Mouse (Mus musculus) spleen, postnatal 10 days (tissue): ENCODE data around the gene Arhgef10l.

Source experiments
- DNase-seq, 2 experiments: peaks; one replicate each; pipeline ENCODE4 v3.0.0; 2021 to 2022; ENCODE audit warnings: low spot score in 2 of 2

Arhgef10l gene

GRCm38 (mm10) chr4:140661406-140662022, 4.3 kb downstream of the Arhgef10l start:
- DNase-seq: no peak

DNA sequence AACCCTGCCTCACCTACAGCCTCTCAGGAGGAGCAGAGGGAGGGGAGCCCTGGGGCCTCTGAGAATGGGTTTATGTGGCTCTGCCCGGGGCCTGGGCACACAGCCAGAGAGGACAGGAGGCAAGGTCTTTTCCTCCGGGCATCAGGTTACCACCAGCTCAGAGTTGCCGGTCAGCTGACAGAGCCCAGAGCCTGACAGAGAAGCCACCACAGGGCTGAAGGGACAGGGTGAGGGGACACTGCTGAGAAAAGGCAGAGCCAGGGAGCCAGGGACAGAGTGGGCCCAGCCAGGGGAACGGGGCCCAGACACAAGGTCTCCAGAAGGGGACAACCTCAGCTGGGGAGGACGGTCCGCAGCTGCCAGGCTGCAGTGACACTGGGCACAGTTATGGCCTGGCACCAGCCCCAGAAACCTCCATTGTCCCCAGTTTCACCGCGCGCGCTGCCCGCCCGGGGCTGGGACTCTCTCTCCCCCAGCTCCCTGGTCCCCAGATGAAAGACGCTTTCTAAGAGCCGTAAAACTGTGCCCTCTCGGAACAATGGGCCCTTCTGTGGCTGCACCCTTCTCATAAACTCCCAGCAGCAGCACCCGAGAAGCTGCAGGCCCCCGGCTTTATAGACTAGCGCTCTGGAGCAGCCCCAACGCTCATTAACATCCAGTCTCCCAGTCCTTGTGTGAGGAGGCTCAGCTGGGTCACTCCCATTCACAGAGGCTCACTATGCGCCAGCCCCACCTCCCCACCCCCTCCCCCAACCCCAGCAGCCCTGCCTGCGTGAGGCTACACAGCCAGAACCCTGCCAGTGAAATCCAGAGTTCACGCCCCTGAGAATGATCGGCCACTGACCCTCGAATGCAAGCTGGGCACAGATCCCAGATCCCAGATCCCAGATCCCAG, 7.9 kb downstream of the Arhgef10l start:
- DNase-seq: no peak

DNA sequence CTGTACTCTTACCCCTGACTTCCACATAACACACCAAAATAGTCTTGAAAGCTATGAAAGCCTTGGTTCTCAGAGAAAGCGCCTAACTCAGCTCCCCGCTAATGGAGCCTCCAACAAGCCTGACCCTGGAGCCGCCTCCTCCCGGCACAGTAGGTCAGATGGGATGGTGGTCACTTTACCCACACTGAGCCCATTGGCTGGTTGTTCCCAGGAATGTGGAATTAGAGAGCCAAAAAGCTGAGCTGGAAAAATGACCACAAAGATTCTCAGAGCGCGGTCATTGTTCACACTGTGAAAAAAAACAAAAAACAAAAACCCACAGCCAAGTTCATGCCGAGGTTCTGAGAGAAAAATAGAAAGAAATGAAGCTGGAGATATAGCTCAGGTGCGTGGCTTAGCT, 9.3 kb downstream of the Arhgef10l start:
- no peak for DNase-seq

GRCm38 (mm10) chr4:140654798-140655197, 11.0 kb downstream of the Arhgef10l start:
- DNase-seq: no peak

DNA sequence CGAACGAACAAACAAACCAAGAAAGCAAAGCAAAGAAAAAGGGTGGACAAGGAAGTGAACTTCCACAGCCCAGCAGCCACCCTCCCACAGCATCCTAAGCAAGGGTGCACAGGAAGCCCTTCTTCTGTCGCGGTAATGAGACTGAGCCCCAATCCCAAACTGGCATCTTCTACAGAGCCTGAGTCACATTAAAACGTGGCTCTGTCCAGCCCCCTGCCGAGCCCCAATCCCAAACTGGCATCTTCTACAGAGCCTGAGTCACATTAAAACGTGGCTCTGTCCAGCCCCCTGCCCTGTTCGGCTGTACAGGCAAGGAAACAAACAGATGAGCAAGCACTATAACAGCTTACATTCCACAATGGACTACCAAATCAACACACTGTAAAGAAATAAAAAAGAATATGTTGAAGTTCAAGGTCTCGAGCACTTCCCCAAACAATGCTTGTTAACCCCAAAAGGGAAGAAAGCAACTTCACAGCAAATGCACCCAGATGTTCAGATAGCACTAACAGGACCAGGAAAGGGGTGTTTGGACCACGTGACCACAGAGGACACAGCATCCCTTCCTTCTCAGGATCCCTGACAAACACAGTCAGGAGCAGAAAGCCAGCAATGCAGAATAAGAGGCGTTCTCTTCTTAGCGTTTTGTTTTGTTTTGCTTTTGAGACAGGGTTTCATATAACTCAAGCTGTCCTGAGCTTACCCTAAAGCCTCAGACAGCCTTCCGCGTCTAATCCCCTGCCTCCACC, 11.8 kb downstream of the Arhgef10l start:
- DNase-seq: no peak

DNA sequence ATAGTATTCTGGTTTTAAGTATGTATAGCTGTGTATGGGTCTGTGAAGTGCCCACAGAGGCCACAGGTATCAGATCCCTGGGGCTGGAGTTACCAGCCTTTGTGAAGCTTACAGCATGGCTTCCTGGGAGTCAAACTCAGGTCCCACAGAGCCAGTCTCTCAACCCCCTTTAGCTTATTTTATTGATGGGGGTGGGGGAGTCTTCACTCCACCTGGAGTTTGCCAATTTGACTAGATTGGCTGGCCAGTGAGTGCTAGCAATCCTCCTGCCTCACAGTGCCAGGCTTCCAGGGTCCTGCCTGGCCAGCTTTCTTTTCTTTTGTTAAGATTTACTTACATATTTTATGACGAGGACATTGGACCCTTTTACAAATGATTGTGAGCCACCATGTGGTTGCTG, 16.1 kb downstream of the Arhgef10l start:
- DNase-seq: no peak

DNA sequence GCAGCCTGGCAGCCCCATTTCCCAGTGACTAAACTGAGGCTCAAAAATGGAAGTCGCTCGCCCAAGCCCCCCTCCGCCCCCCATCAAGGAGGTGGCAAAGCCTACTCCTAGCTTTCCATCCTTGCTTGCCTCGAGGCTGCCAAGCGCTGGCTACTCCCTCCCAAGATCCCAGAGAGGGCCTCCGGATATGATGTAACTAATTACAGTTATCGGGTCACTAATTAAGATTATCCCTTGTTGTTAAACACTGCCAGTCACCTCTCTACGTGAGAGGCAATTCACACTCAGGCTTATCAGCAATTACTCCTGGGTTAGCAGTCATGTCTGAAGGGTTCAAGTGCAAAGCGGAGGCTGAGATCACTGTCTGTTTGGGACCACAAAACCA, 16.6 kb downstream of the Arhgef10l start:
- no peak for DNase-seq

DNA sequence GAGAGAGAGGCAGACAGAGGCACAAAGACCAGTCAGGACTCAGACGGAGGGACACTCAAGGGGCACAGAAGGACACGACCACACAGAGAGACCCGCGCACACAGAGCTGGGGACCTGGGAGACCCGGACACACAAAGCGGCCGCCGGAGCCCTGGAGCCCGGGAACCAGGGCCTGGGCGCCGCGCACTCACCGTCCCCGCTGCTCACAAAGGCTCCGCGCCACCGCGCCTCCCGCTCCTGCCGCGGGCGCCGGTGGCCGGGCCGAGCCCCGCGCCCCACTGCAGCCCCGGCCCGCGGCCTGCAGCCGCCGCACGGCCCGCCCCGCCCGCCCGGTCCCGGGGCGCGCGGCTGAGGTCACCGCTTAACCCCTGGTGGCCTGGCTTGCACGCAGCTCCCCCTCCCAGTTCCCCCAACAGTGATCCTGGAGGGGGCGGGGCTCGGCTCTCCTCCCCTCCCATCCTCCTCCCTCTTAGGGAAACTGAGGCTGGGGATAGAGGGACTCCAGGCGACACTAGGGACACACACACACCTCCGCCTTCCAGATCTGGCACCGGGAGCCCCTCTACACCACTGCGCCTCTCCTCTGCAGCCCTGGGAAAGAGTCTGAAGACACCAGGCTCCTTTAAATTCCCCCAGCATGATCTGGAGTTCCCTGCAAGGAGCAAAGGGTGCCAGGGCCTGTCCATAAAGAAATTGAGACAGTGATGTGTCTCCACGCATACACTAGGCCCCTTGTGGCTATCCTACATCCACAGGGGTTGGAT, 17.2 kb downstream of the Arhgef10l start:
- no peak for DNase-seq

- DNase-seq: no peak
Measured at GRCm38 (mm10) chr4:140647711-140648421, 17.9 kb downstream of the Arhgef10l start.

GRCm38 (mm10) chr4:140645638-140646037, 20.2 kb downstream of the Arhgef10l start:
- no peak for DNase-seq

DNA sequence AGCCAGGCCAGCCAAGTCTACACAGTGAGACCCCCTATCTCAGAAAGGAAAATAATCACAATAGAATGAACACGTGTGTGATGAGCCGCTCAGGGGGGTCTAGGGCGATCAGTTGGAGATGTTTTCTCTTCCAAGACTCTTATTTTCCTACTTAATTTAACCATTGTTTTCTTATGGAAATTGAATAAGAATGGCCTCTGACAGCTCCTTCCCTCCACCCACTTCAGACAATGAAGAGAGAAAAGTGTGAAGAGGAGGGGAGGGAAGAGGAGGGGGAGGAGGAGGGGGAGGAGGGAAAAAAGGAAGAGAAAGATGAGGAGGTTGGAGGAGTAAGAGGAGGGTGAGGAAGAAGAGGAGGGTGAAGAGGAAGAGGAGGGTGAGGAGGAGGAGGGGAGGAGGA, 21.1 kb downstream of the Arhgef10l start:
- DNase-seq: no peak

DNA sequence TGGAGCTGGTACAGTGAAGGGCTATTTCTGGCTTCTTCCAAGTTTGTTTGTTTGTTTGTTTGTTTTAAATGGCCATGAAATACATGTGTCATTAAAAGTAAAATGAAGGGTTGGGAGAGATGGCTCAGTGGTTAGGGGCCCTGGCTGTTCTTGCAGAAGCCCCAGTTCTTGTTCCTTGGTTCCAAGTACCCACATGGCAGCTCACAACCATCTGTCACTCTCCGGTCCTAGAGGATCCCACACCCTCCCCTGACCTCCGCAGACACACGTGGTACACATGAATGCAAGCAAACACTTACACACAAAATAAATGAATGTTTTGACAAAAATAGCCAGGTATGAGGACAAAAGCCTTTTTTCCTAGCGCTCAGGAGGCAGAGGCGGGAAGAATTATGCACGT, 21.5 kb downstream of the Arhgef10l start:
- DNase-seq: no peak

DNA sequence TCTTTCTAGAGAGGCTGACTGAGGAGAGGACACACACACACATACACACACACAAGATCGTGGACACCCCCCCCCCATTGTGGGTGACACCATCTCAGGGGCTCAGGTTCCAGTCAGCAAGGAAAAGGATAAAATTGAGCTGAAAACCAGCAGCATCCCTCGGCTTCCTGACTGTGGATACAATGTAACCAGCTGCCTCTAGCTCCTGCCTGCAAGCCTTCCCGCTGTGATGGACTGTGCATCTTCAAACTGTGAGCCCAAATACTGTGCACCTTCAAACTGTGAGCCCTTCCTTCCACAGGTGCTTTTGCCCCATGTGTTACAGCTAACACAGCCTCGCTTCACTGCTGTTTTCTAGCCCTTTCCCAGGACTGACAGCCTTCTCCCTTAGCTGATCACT, 23.4 kb downstream of the Arhgef10l start:
- no peak for DNase-seq

- no peak for DNase-seq
Measured at GRCm38 (mm10) chr4:140641414-140641918, 24.3 kb downstream of the Arhgef10l start.

DNA sequence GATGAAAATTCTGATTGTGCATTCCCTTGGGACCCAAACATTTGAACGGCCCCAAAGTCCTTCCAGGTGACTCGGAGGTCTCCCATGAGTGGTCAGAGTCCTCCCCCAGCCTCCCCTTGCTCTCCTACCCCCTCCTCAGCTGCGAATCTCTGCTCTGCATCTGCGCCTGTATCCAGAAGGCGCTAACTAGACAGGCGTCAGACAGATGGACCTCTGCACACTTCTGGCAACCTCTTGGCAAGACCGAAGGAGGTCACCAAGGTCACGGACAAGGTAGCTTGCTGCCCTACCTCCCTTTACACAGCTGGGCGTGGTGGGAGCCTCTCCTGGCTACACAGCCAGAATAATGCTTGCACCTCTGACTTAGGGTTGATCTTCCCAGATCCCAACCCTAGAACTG, 25.1 kb downstream of the Arhgef10l start:
- no peak for DNase-seq

DNA sequence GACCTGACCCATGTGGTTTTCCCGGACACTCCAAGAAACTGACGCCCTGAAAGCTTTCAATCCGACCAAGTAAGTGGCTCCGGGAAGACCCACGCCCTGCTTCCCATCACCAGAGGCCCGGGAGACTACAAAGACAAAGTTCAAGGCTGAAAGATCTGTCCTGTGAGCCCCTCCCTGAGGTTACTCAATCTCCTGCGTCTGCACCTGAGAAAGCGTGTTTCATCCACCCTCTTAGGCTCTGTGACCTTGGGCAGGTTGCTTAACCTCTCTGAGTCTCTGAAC, 25.6 kb downstream of the Arhgef10l start:
- DNase-seq: no peak

GRCm38 (mm10) chr4:140639431-140640241, 26.2 kb downstream of the Arhgef10l start:
- no peak for DNase-seq

GRCm38 (mm10) chr4:140638591-140638990, 27.2 kb downstream of the Arhgef10l start:
- no peak for DNase-seq

DNA sequence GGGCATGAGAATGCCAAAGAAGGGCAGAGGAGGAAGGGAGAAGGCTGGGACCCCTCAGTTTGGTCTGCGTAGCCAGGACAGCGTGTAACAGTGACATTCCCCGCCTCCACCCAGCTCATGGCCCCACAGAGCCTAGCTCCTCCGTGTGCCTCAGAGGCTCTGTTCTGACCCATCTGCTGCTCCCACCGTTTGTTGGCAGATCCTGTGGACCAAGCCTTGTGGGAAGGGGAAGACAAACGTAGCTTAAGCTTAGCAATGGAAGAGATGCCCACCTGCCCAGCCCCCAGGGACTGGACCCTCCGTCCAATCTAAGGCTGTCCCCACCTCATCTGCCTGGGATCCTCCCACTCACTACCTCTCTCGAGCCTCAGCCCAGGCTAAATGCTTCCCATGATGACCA, 28.5 kb downstream of the Arhgef10l start:
- no peak for DNase-seq

GRCm38 (mm10) chr4:140636312-140636996, 29.4 kb downstream of the Arhgef10l start:
- no peak for DNase-seq
